Mouse (Mus musculus): ENCODE results near the gene Olfr59. TPM values are rescaled to one million over a fixed set of nuclear protein-coding genes. Genes with fewer than 3 reads are reported as not detected.

The Olfr59 gene
- polyA plus RNA-seq (2016; fragmentation: Nextera tagmentation; extraction: Ambion mirVana) = not detected in 2 replicates

GRCm38 (mm10) chr11:74283436-74283835 lies at the start of gene Olfr59:
TSS of gene Olfr59 (plus strand) at chr11:74283736.
- DNase-seq (ENCODE audit: low spot score) = no peak
- H3K9me3 ChIP-seq = peaks cover 22% of the 10 kb centered on the region
- no peaks in the 10 kb centered on the region for H3K36me3 ChIP-seq (replicated peaks)
- no peak within 1 kb of the TSS for H3K4me3 ChIP-seq
- 61% methylated on average over 2 of the region's 2 CpGs for WGBS
- H3K4me1 ChIP-seq = no peaks in the 10 kb centered on the region
- no peak within 1 kb of the TSS for H3K27ac ChIP-seq (replicated peaks)
- H3K27me3 ChIP-seq (replicated peaks; ENCODE audit: low read depth, poor library complexity, severe bottlenecking) = no peaks in the 10 kb centered on the region

- WGBS = 89% methylated on average over 3 of the region's 3 CpGs
- DNase-seq (ENCODE audit: low spot score) = no peak
- H3K4me3 ChIP-seq = no peak overlapping the region
- H3K9me3 ChIP-seq = peaks cover 33% of the 10 kb centered on the region
- no peaks in the 10 kb centered on the region for H3K4me1 ChIP-seq
- no peaks in the 10 kb centered on the region for H3K27me3 ChIP-seq (replicated peaks; ENCODE audit: low read depth, poor library complexity, severe bottlenecking)
- no peak overlapping the region for H3K27ac ChIP-seq (replicated peaks)
- H3K36me3 ChIP-seq (replicated peaks) = no peaks in the 10 kb centered on the region
Measured at GRCm38 (mm10) chr11:74241201-74241600, 42.3 kb upstream of the Olfr59 start.

- WGBS = 61% methylated on average over 2 of the region's 2 CpGs
- Histone ChIP-seq H3K9me3 (peaks cover 25% of the 10 kb centered on the region), H3K4me3 (no peak within 1 kb of the TSS)
Measured at GRCm38 (mm10) chr11:74259508-74259907, 24.0 kb upstream of the Olfr59 start, which contains the start of gene Olfr406. TSS of gene Olfr406 (plus strand) at chr11:74259808.

GRCm38 (mm10) chr11:74287256-74287655 lies 3.7 kb downstream of the Olfr59 start:
- Histone ChIP-seq H3K9me3 (peaks cover 15% of the 10 kb centered on the region; the same call in 1 of the 2 replicates), H3K27ac (replicated peaks) (no peak overlapping the region), H3K4me3 (no peak overlapping the region), H3K4me1 (no peaks in the 10 kb centered on the region), H3K27me3 (replicated peaks; ENCODE audit: low read depth, poor library complexity, severe bottlenecking) (no peaks in the 10 kb centered on the region), H3K36me3 (replicated peaks) (no peaks in the 10 kb centered on the region)
- WGBS = 78% methylated on average over 2 of the region's 2 CpGs
- no peak for DNase-seq (ENCODE audit: low spot score)

More at GRCm38 (mm10) chr11:74259508-74259907, 24.0 kb upstream of the Olfr59 start, which contains the start of gene Olfr406:
- Histone ChIP-seq H3K27me3 (replicated peaks; ENCODE audit: low read depth, poor library complexity, severe bottlenecking) (no peaks in the 10 kb centered on the region), H3K4me1 (no peaks in the 10 kb centered on the region), H3K36me3 (replicated peaks) (no peaks in the 10 kb centered on the region), H3K27ac (replicated peaks) (no peak within 1 kb of the TSS)
- no peak for DNase-seq (ENCODE audit: low spot score)

- 79% methylated on average over 2 of the region's 2 CpGs for WGBS
- no peak overlapping the region for H3K27ac ChIP-seq (replicated peaks)
- H3K4me3 ChIP-seq = no peak overlapping the region
- no peaks in the 10 kb centered on the region for H3K27me3 ChIP-seq (replicated peaks; ENCODE audit: low read depth, poor library complexity, severe bottlenecking)
- peaks cover 8% of the 10 kb centered on the region; the same call in 1 of the 2 replicates for H3K9me3 ChIP-seq
- no peaks in the 10 kb centered on the region for H3K4me1 ChIP-seq
- no peaks in the 10 kb centered on the region for H3K36me3 ChIP-seq (replicated peaks)
- DNase-seq (ENCODE audit: low spot score) = no peak
Measured at GRCm38 (mm10) chr11:74326044-74326443, 42.5 kb downstream of the Olfr59 start.

- H3K9me3 ChIP-seq = no peaks in the 10 kb centered on the region
- H3K36me3 ChIP-seq (replicated peaks) = no peaks in the 10 kb centered on the region
- no peak for DNase-seq (ENCODE audit: low spot score)
- no peaks in the 10 kb centered on the region for H3K4me1 ChIP-seq
- H3K27ac ChIP-seq (replicated peaks) = no peak overlapping the region
- no peak overlapping the region for H3K4me3 ChIP-seq
- no peaks in the 10 kb centered on the region for H3K27me3 ChIP-seq (replicated peaks; ENCODE audit: low read depth, poor library complexity, severe bottlenecking)
Measured at GRCm38 (mm10) chr11:74328781-74329180, 45.2 kb downstream of the Olfr59 start.

- H3K9me3 ChIP-seq = no peaks in the 10 kb centered on the region
- H3K27me3 ChIP-seq (replicated peaks; ENCODE audit: low read depth, poor library complexity, severe bottlenecking) = no peaks in the 10 kb centered on the region
- H3K36me3 ChIP-seq (replicated peaks) = no peaks in the 10 kb centered on the region
- H3K4me1 ChIP-seq = no peaks in the 10 kb centered on the region
- H3K27ac ChIP-seq (replicated peaks) = no peak within 1 kb of the TSS
- DNase-seq (ENCODE audit: low spot score) = no peak
- 80% methylated on average over 6 of the region's 6 CpGs for WGBS
- H3K4me3 ChIP-seq = no peak within 1 kb of the TSS
Measured at GRCm38 (mm10) chr11:74337931-74338330, 54.4 kb downstream of the Olfr59 start, which contains the start of gene Olfr410. TSS of gene Olfr410 (minus strand) at chr11:74338031.

Other genes starting within 250 kb of the Olfr59 start
- not detected in 2 replicates for gene Olfr139, start 227.2 kb upstream of the Olfr59 start, polyA plus RNA-seq (2016; fragmentation: Nextera tagmentation; extraction: Ambion mirVana)
- gene Olfr399, start 227.1 kb upstream of the Olfr59 start, polyA plus RNA-seq (2016; fragmentation: Nextera tagmentation; extraction: Ambion mirVana) = not detected in 2 replicates
- not detected in 2 replicates for gene Zfp616, start 213.8 kb upstream of the Olfr59 start, polyA plus RNA-seq (2016; fragmentation: Nextera tagmentation; extraction: Ambion mirVana)
- not detected in 2 replicates for gene Olfr401, start 170.0 kb upstream of the Olfr59 start, polyA plus RNA-seq (2016; fragmentation: Nextera tagmentation; extraction: Ambion mirVana)
- gene Olfr402, start 130.2 kb upstream of the Olfr59 start, polyA plus RNA-seq (2016; fragmentation: Nextera tagmentation; extraction: Ambion mirVana) = not detected in 2 replicates
- gene Olfr403, start 97.5 kb upstream of the Olfr59 start, polyA plus RNA-seq (2016; fragmentation: Nextera tagmentation; extraction: Ambion mirVana) = not detected in 2 replicates
- gene Olfr43, start 72.4 kb upstream of the Olfr59 start, polyA plus RNA-seq (2016; fragmentation: Nextera tagmentation; extraction: Ambion mirVana) = not detected in 2 replicates
- gene Olfr406, start 23.9 kb upstream of the Olfr59 start, polyA plus RNA-seq (2016; fragmentation: Nextera tagmentation; extraction: Ambion mirVana) = not detected in 2 replicates
- gene Olfr410, start 54.3 kb downstream of the Olfr59 start, polyA plus RNA-seq (2016; fragmentation: Nextera tagmentation; extraction: Ambion mirVana) = not detected in 2 replicates
- gene Olfr411, start 68.9 kb downstream of the Olfr59 start, polyA plus RNA-seq (2016; fragmentation: Nextera tagmentation; extraction: Ambion mirVana) = not detected in 2 replicates
- not detected in 2 replicates for gene Olfr412, start 78.3 kb downstream of the Olfr59 start, polyA plus RNA-seq (2016; fragmentation: Nextera tagmentation; extraction: Ambion mirVana)

Data from embryonic facial prominence, embryonic 10.5 days (tissue).